Mouse (Mus musculus): Measurements from ENCODE around the gene Mfng.

- no peak for TF ChIP-seq CTCF (IDR thresholded peaks at IDR 0.05; ENCODE audit: borderline replicate concordance, insufficient read depth, low read depth, low read length)
- no peak for TF ChIP-seq POLR2A (IDR thresholded peaks at IDR 0.05; ENCODE audit: borderline replicate concordance, insufficient read depth, low read length)
Observed at GRCm38 (mm10) chr15:78809739-78810138, 36.5 kb upstream of the Mfng start.
